Mouse (Mus musculus) intestine, embryonic 14.5 days (tissue): ENCODE measurements around the gene Fut7. TPM values are rescaled to one million over a fixed set of nuclear protein-coding genes. Genes with fewer than 3 reads are reported as not detected.

Experiments
- ATAC-seq: fragments of 200-750 bp; cut with Nextera tagmentation; replicated peaks from 2 replicates; pipeline ENCODE4 v1.8.0; 2017; ENCODE audit warnings: low read depth, moderate number of reproducible peaks, moderate TSS enrichment, moderate library complexity; ENCODE audit not compliant: low FRiP score, low TSS enrichment
- DNase-seq: peaks from one replicate; pipeline ENCODE4 v3.0.0-alpha.2; 2018; ENCODE audit warnings: low spot score
- H3K27ac ChIP-seq: fragments of 300-500 bp; sonication (generic); 2 replicates; pipeline ENCODE4 v1.5.1; 2014; ENCODE audit warnings: low read depth, mild to moderate bottlenecking, control low read depth
- H3K27me3 ChIP-seq: fragments of 300-500 bp; sonication (generic); replicated peaks from 2 replicates; pipeline ENCODE4 v1.6.1; 2014; ENCODE audit warnings: low read length, control low read depth; ENCODE audit not compliant: control insufficient read depth, insufficient read depth
- H3K36me3 ChIP-seq: fragments of 300-500 bp; sonication (generic); 2 replicates; pipeline ENCODE4 v1.6.1; 2014; ENCODE audit warnings: low read length, control low read depth; ENCODE audit not compliant: control insufficient read depth, insufficient read depth
- H3K4me1 ChIP-seq: fragments of 300-500 bp; sonication (generic); replicated peaks from 2 replicates; pipeline ENCODE4 v1.6.1; 2014; ENCODE audit warnings: low read length, control low read depth, mixed read lengths; ENCODE audit not compliant: control insufficient read depth, insufficient read depth
- H3K4me2 ChIP-seq: fragments of 300-500 bp; sonication (generic); 2 replicates; pipeline ENCODE4 v1.6.1; 2014; ENCODE audit warnings: low read length
- H3K4me3 ChIP-seq: fragments of 300-500 bp; sonication (generic); 2 replicates; pipeline ENCODE4 v1.5.1; 2014; ENCODE audit warnings: low read depth, low read length, control low read depth, mixed read lengths
- H3K9ac ChIP-seq: fragments of 300-500 bp; sonication (generic); 2 replicates; pipeline ENCODE4 v1.6.1; 2014; ENCODE audit warnings: mild to moderate bottlenecking, low read length
- H3K9me3 ChIP-seq: fragments of 300-500 bp; sonication (generic); 2 replicates; pipeline ENCODE4 v1.6.1; 2016; ENCODE audit warnings: low read length, control low read depth; ENCODE audit not compliant: control insufficient read depth
- WGBS: fragments of 180-500 bp; shearing (Covaris S2); extraction: QIAGEN DNeasy Blood & Tissue Kit; methylation state at CpG from one replicate; pipeline ENCODE4 v1.1.7; 2014; 5-methylcytosine and 5-hydroxymethylcytosine counted together
- polyA plus RNA-seq: library from polyadenylated mRNA; unstranded; fragments of >200 nt; fragmentation: Nextera tagmentation; extraction: Ambion mirVana; gene quantifications from 2 replicates; pipeline ENCODE4 v1.2.1, GENCODE M21; 2014

The Fut7 gene
- polyA plus RNA-seq, 1 experiment from 2014 or later = not detected

DNA sequence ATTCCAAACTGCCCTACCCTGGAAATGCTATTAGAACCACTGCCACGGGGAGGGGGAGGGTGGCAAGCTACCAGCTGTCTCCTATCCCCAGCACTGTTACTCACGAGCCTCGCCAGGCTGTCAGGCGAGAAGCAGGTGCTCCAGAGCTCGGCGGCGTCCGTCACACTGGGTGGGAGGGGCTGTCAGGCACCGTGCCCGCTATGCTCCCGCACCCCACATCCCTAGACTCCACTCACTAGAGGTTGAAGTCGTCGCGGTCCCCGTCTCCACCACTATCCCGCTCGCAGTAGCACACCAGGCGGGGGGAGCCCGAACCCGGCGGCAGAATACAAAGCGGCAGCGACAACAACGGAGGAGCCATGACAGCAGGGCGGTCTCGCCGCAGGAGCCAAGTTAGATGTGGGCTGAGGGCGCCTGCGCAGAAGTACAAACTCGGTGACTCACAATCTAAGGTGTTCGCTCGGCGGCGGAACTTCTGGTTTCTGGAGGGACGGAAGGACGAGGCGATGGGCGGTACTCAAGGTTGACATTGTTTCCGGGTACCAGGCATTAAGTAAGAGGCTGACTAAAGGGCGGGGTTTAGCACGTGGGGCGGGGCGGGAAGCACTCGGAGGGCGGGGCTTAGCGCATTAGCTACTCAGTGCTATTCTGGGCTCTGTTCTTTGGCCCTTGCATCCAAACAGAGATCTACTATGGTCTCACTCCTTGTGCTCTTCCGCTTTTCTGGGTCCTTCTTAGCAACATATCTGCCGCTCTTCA, 37.7 kb downstream of the Fut7 start, which contains the start of gene Paxx:
Paxx (minus strand) TSS at position 544 of the 759 bp plus-strand sequence.
- peak within 1 kb of the TSS; percentile 76 for H3K4me3 ChIP-seq
- ATAC-seq (peak; percentile 89), DNase-seq (peak; percentile 90)
- H3K36me3 ChIP-seq = 0 out of 2 replicates have a peak, but pooled peaks cover 5% of the 10 kb centered on the region
- H3K27me3 ChIP-seq = no peaks in the 10 kb centered on the region
- 1% methylated on average over 48 of the region's 48 CpGs for WGBS
- H3K27ac ChIP-seq = peak within 1 kb of the TSS; percentile 77
- peak within 1 kb of the TSS; percentile 83 for H3K4me2 ChIP-seq
- H3K9ac ChIP-seq = peak within 1 kb of the TSS; percentile 54
- H3K4me1 ChIP-seq = peaks cover 16% of the 10 kb centered on the region; the same call in 1 of the 2 replicates
- no peaks in the 10 kb centered on the region for H3K9me3 ChIP-seq

GRCm38 (mm10) chr2:25461407-25461806, 38.3 kb downstream of the Fut7 start:
- Histone ChIP-seq H3K4me2 (peak overlapping the region; percentile 83), H3K9ac (peak overlapping the region; percentile 37), H3K4me1 (peaks cover 16% of the 10 kb centered on the region; the same call in 1 of the 2 replicates), H3K36me3 (0 out of 2 replicates have a peak, but pooled peaks cover 5% of the 10 kb centered on the region), H3K9me3 (no peaks in the 10 kb centered on the region), H3K4me3 (peak overlapping the region; percentile 76), H3K27ac (peak overlapping the region; percentile 62; the same call in 1 of the 2 replicates), H3K27me3 (no peaks in the 10 kb centered on the region)
- ATAC-seq (peak; percentile 8; the same call in 1 of the 2 replicates), DNase-seq (no peak)
- WGBS = 28% methylated on average over 3 of the region's 3 CpGs

- Histone ChIP-seq H3K9me3 (no peaks in the 10 kb centered on the region), H3K9ac (no peak overlapping the region), H3K36me3 (0 out of 2 replicates have a peak, but pooled peaks cover 5% of the 10 kb centered on the region), H3K4me3 (no peak overlapping the region), H3K27ac (no peak overlapping the region), H3K27me3 (no peaks in the 10 kb centered on the region), H3K4me2 (no peak overlapping the region), H3K4me1 (peaks cover 16% of the 10 kb centered on the region; the same call in 1 of the 2 replicates)
- ATAC-seq = no peak
- WGBS = 89% methylated on average over 3 of the region's 3 CpGs
- DNase-seq = no peak
Observed at GRCm38 (mm10) chr2:25463630-25464029, 40.6 kb downstream of the Fut7 start.

- Histone ChIP-seq H3K4me1 (0 out of 2 replicates have a peak, but pooled peaks cover 5% of the 10 kb centered on the region), H3K4me3 (no peak overlapping the region), H3K9me3 (no peaks in the 10 kb centered on the region), H3K36me3 (no peaks in the 10 kb centered on the region), H3K27me3 (no peaks in the 10 kb centered on the region), H3K27ac (no peak overlapping the region), H3K4me2 (no peak overlapping the region), H3K9ac (no peak overlapping the region)
- no peak for DNase-seq
- no peak for ATAC-seq
- WGBS = 85% methylated on average over 2 of the region's 2 CpGs
Observed at GRCm38 (mm10) chr2:25465256-25465655, 42.2 kb downstream of the Fut7 start.

DNA sequence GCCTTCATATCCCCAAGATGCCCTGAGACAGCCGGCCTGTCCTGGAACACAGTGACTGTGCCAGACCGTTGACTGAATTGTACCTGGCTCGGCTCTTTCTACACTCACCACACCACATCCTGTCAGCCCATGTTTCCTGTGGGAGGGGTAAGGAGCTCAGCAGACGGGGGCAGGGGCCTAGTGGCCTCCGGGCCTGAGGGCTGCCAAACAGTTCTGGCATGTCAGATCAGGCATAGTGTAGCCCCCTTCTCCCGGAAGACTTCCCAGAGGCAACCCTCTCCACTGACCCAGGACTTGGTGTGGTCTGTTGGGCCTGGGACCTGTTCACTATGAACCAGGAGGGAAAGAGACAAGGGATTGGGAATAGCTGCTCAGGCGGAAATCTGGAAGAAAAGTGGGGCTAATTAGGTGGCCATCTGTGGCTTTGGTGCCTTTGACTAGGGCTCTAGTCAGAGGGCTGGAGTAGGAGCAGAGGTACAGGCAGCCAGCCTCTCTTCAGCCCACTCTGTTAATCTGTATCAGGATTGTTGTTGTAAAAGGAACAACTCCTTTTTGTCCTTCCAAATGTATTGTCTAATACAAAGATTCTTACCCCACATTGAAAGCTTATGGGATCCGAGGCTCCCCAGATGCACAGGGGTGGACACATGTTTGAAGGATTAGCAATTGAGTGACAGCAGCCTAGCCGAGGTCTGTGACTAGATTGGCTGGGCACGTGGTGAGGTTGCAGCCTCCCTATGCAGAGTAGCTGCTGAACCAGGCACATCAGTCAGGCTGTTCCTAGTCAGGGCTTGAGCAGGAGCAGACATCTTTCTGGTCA, 43.0 kb downstream of the Fut7 start:
- Histone ChIP-seq H3K27ac (no peak overlapping the region), H3K9ac (no peak overlapping the region)
- no peak for DNase-seq

DNA sequence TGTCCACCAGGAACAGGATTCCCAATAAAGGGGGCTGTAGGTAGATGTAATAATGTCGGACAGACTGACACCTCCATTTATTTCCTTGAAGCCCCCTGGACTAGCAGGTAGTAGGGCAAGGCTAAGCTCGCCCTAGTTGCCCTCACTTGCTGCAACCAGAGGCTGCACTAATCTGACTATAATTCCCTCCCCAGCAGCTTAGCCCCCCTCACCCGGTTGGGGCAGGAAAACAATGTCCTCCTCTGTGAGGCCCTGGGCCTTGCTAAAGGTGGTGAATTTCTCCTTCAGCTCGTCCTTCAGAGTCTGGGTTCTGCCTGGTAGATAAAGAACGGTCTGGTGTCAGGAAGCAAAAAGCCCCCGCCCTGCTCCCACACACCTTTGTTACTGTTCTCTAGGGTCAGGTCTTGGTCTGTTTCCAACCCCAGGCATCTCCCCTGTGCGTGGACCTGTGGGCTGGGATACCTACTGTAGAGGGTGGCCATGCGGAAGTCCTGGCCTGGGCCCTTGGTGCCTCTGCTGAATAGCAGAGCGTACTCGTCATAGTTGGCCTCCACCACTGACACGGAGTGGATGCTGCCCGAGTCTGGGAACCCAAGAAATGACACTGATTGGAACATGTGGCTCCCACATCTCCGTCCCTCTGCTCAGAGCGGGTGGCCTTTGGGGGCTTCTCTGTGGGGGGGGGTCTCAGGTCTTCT, 44.7 kb downstream of the Fut7 start:
- WGBS = 69% methylated on average over 14 of the region's 14 CpGs
- Histone ChIP-seq H3K9ac (no peak overlapping the region), H3K9me3 (no peaks in the 10 kb centered on the region), H3K27ac (no peak overlapping the region), H3K4me2 (no peak overlapping the region), H3K4me1 (no peaks in the 10 kb centered on the region), H3K36me3 (no peaks in the 10 kb centered on the region), H3K27me3 (no peaks in the 10 kb centered on the region), H3K4me3 (no peak overlapping the region)
- ATAC-seq (no peak), DNase-seq (no peak)

More for the DNA sequence above, 43.0 kb downstream of the Fut7 start:
- Histone ChIP-seq H3K36me3 (no peaks in the 10 kb centered on the region), H3K4me1 (0 out of 2 replicates have a peak, but pooled peaks cover 5% of the 10 kb centered on the region), H3K27me3 (no peaks in the 10 kb centered on the region), H3K4me3 (no peak overlapping the region), H3K4me2 (no peak overlapping the region), H3K9me3 (no peaks in the 10 kb centered on the region)
- WGBS = 50% methylated on average over 10 of the region's 10 CpGs
- no peak for ATAC-seq

- Histone ChIP-seq H3K4me1 (no peaks in the 10 kb centered on the region), H3K4me2 (no peak overlapping the region), H3K9me3 (no peaks in the 10 kb centered on the region), H3K4me3 (no peak overlapping the region), H3K36me3 (no peaks in the 10 kb centered on the region), H3K27ac (no peak overlapping the region), H3K27me3 (no peaks in the 10 kb centered on the region), H3K9ac (no peak overlapping the region)
- DNase-seq = no peak
- peak; percentile 32; the same call in 1 of the 2 replicates for ATAC-seq
- WGBS = 73% methylated on average over 10 of the region's 10 CpGs
Observed at GRCm38 (mm10) chr2:25468962-25469915, 46.2 kb downstream of the Fut7 start.
